Mouse (Mus musculus) v-Abl transformed pro-B cells (cell line): ENCODE results near the gene Vmn2r20.
"Not testable (repeated sequence)": the region's sequence is repeated elsewhere in the genome, so short reads cannot be mapped to it uniquely, and the experiment has no call there.

Experiments
- in situ Hi-C, 2 experiments: fragments of 400-800 bp; cut with MboI; formaldehyde crosslinking; loops; one replicate each; pipeline ENCODE4 v1.15.1; 2025; ENCODE audit not compliant: unreplicated experiment in 2 of 2

Vmn2r20 gene

GRCm38 (mm10) chr6:123418016-123418415 is at the start of gene Vmn2r20:
Gene Vmn2r20 (minus strand): TSS chr6:123418116.
- in situ Hi-C loops, result not testable (repeated sequence)

GRCm38 (mm10) chr6:123424413-123424812 is 6.5 kb upstream of the Vmn2r20 start:
- in situ Hi-C loops, result not testable (repeated sequence)

GRCm38 (mm10) chr6:123406918-123407665 is 10.8 kb downstream of the Vmn2r20 start:
- in situ Hi-C loops, result not testable (repeated sequence)

DNA sequence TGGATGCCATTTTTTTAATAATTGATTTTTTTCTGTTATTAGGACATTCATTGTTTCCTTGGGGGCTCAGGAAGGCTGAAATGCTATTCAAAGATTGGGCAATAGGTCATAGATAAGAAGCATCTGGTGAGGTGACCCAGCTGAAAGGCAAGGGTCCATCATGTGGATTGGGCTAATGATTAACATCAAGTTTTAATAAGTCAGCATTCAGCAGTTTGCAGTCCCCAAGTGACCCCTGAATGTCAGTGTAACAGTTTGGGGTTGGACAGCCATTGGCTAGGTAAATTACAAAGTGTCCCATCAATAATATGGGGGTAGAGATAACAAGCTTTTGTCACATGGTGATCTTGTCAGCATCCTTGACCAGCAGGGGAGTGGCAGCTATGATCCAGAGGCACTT is 29.1 kb downstream of the Vmn2r20 start:
- in situ Hi-C loops, result not testable (repeated sequence)

- in situ Hi-C loops, result no loop called here
These were observed 71.8 kb downstream of the Vmn2r20 start for GRCm38 (mm10) chr6:123346141-123346540.

DNA sequence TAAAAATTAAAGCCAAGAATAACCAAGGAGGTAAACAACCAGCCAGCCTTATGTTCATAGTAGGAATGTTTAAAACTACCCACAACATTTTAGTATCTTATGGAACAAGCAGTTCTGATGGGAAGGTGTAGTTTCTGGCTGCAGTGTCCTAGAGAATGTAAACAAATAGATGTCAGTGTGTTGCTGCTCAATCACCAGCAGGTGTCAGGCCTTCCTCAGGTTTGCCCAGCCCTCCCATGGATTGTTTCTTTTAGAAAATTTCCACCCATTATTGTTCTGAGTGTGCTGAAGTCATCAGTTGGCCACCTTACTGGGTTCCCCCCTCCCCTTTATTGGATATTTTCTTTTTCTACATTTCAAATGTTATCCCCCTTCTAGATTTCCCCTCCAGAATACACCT is 77.8 kb downstream of the Vmn2r20 start:
- in situ Hi-C loops, result no loop called here

DNA sequence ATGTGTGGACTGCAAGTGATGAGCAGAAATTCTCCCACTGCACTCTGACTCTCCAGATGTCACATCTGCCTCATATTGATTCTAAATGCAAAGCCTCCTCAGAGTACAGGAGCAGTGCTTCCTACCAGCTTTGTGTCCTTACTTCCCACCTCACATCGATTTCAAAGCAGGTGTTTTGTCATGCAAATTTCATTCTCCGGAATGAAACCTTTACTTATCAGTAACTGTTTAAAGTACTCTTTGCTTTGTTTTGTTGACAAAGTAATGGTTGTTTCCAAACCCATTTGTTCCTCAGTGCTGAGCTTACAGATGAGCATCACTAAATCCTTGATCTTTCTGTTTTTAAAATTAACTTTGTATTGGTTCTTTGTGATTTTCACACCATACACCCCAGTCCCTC is 85.4 kb downstream of the Vmn2r20 start:
- in situ Hi-C loops, result no loop called here
